Mouse (Mus musculus): Measurements from ENCODE around the gene Zfp653.

DNA sequence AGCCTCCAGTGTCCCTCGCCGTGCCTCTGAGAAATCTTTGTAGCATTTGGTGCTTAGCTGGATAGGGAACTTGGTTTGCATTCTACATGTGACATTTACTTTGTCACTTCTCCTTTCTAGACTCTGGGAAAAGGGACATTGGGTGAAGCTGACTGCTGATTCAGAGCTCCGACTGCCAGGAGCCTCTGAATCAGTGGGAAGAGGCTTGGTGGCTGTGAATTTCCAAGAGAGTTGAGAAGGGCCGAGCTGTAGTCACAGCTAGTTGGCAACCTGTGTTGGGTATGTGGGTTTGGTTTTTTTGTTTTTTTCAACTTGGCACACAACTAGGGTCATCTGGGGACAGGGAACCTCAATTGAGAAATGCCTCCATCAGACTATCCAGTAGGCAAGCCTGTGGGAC is 48.4 kb upstream of the Zfp653 start:
- TF ChIP-seq MYOG (IDR thresholded peaks at IDR 0.05; ENCODE audit: control insufficient read depth, extremely low read depth, insufficient read length) (no peak), USF1 (IDR thresholded peaks at IDR 0.05; ENCODE audit: low read depth) (no peak), CTCF (IDR thresholded peaks at IDR 0.05; ENCODE audit: control insufficient read depth, insufficient read depth, insufficient read length) (no peak), CEBPB (IDR thresholded peaks at IDR 0.05; ENCODE audit: low read depth) (no peak), MAX (IDR thresholded peaks at IDR 0.05) (no peak)

All from C2C12 (cell line).